Mouse (Mus musculus): ENCODE measurements around the gene Sgta.

DNA sequence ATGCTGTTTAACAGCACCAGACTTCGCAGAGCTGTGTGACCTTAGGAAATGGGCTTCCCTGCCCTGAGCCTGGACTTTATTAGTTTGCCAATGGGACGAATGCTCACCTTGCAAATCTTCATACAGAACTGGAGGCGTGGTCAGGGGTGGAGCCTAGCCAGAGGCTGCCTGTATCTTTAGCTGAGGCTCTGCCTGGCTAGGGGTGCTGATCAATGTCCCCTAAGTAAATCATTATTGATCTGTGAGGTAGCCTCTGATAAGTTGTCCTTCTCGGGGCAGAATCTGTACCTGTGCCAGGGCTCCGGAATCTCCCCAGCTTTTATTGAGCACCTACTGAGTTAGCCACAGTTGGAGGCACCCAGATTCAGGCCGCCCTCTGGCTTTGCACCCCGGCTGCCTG, 30.6 kb upstream of the Sgta start:
- TF ChIP-seq POLR2A (IDR thresholded peaks at IDR 0.05; ENCODE audit: extremely low read depth, insufficient read depth, low read length) (no peak), CTCF (IDR thresholded peaks at IDR 0.05; ENCODE audit: extremely low read depth, insufficient read depth, low read length) (no peak)
